Mouse (Mus musculus) layer of hippocampus, adult 8-10 months (tissue): ENCODE data around the gene Rasip1. TPM values are rescaled to one million over a fixed set of nuclear protein-coding genes. Genes with fewer than 3 reads are reported as not detected.

Source experiments
- DNase-seq, 2 experiments: peaks; one replicate each; pipeline ENCODE4 v3.0.0; 2022; ENCODE audit warnings: low spot score in 2 of 2
- total RNA-seq, 4 experiments: library from RNA; stranded (reverse); gene quantifications; 2 replicates each; pipeline ENCODE4 v1.2.4; 2022

The Rasip1 gene
- total RNA-seq, result 1 to 10 TPM; 5.8 to 7.5 (median 6.6) TPM

DNA sequence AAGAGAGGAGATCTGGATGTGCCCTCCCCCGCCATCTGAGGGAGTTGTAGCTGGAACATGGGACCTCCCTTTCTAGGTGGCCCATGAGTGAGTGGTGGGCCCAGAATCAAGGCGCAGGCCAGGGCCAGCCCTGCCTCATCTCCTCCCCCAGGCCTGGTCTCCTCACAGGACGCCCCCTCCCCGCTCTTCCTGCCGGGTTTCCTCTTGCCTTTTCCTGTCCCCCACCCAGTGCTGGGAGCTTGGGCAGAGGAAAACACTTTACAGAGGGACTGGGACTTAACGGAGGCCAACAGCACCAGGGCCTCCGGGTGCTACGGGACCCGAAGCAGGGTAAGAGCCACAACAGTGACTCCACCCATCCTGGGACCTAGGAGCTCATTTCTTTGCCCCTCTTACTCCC lies at the start of gene Rasip1:
Gene Rasip1, plus strand, starts transcription at position 228 of the 400 bp plus-strand sequence.
- no peak for DNase-seq

DNA sequence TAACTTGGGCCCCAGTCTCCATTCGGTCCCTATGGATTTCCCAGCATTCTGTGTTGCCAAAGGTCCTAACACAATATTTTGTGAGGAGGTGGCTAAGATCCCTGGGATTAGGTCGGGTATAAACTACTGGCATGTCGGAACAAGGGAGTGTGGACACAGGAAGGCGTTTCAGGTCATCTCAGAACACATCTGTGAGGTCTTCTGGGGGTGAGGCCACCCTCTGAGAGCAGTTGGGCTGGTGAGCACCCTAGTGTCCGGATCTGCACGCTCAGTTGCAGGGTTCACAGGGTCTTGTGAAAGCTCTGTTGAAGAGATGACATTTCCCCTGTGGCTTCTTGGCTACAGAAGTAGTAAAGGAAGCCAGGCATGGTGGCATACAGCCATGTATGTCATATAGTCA lies 41.4 kb upstream of the Rasip1 start:
- DNase-seq, result no peak

DNA sequence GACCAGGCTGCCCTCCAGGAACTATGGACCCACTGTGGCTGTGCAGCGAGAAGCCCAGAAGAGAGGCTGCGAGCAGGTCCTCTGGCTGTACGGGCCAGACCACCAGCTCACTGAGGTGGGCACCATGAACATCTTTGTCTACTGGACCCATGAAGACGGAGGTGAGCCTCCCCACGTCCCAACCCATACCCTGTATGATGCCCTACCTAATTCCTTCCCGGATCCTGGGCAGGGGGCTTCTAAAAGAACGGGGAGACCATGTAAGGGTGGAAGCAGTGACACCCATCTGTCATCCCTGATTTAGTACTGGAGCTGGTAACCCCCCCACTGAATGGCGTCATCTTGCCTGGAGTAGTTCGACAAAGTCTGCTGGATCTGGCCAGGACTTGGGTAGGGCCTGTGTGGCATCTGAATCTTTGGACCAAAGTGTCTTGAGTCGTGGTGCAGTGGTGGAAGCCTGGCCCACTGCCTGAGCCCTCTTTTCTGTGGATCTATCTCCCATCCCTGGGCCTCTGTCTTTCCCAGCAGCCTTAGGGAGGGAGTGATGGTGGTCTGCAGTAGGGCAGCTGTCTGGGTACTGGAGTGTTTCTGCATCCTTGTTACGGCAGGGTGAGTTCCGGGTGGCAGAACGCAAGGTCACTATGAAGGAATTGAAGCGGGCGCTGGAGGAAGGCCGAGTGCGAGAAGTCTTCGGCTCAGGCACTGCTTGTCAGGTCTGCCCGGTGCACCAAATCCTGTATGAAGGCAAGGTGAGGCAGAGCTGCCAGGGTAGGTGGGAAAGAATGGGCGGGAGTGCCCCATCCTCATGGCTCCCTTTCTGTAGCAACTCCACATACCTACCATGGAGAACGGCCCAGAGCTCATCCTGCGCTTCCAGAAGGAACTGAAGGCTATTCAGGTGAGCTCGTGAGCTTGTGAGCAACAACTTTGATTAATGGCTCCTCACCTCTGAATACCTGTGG lies 39.4 kb upstream of the Rasip1 start:
- no peak for DNase-seq

- peak; percentile 98 to 99 for DNase-seq
These were observed 38.1 kb upstream of the Rasip1 start for GRCm38 (mm10) chr7:45589173-45589572.

GRCm38 (mm10) chr7:45589898-45590297 lies 37.4 kb upstream of the Rasip1 start:
- no peak for DNase-seq

DNA sequence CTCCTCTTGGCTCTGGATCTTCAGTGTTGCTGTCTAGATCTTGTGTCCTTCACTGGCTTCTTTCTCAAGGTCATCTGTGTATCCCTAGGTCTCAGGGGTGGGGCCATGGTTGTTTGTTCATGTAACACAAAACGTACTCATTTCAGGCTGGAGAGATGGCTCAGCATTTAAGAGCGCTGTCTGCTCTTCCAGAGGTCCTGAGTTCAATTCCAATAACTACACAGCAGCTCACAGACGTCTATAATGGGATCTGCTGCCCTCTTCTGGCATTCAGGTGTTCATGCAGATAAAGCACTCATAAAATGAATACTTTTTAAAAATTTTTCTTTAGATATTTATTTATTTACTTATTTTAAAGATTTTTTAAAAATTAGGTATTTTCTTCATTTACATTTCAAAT lies 36.4 kb upstream of the Rasip1 start:
- no peak for DNase-seq

DNA sequence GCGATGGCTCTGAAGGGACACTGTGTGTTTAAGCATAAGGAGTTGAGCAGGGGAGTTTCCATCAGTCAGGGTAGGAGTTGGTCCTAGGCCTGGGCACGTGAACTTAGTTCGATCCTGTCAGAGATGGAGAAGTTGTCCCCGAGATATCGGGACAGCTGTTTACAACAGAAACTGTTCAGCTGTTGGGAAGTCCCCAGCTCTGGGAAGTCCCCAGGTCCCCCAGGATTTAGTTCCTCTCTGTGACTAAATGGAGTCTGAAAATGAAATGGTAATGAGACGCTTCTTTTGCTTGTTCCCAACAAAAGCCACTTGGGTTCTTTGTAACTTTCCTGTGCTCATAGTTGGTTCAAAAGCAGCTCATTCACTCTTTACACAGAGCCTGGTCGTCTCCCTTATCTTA lies 35.4 kb upstream of the Rasip1 start:
- DNase-seq, result no peak

GRCm38 (mm10) chr7:45593118-45593815 lies 34.0 kb upstream of the Rasip1 start:
- peak in 1 of 2 experiments; percentile 71 for DNase-seq

DNA sequence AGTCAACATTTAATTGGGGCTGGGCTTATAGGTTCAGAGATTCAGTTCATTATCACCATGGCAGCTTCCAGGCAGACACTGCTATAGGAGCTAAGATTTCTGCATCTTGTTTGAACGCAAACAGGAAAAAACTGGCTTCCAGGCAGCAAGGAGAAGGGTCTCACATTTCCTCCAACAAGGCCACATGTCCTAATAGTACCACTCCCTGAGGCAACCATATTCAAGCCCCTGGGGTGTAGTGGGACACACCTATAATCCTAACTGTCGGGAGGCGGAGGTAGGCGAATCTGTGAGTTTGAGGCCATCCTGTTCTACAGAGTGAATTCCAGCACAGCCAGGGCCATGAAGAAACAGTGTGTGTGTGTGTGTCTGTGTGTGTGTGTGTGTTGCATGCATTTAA lies 32.1 kb upstream of the Rasip1 start:
- DNase-seq, result no peak

GRCm38 (mm10) chr7:45596107-45596506 lies 31.2 kb upstream of the Rasip1 start:
- no peak for DNase-seq

DNA sequence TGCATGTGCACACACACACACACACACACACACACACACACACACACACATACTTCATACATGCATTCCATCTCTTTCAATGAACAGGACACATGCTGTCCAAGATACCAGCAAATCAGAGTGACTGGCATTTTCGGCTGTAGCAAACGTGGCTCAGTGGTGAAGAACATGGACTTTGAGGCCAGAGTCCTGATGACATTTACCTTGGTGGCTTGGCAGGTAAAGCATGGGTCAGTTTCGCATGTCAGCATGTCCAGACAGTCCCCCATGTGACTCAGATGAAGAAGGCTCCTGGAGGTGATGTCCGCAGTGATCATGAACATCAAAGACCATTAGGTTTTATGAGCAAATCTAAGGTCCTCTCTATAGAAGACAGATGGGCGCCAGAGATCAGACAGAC lies 30.3 kb upstream of the Rasip1 start:
- DNase-seq, result no peak

DNA sequence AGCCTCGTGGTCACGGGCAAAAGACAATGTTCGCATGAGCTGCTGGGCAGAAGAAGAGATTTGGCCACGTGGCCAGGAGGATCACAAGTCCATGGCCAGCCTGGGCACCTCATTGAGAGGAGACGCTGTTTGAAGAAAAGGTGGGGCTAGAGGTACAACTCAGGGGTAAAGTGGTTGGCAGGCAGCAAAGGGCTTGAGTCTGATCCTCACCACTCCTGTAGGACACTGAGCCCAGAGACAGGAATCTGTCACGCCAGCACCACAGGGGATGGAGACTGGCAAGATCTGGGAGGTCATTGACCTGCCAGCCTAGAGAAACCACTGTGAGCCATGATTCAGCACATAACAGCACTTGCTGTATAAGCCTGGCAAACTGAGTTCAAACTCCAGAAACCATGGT lies 29.8 kb upstream of the Rasip1 start:
- no peak for DNase-seq

DNA sequence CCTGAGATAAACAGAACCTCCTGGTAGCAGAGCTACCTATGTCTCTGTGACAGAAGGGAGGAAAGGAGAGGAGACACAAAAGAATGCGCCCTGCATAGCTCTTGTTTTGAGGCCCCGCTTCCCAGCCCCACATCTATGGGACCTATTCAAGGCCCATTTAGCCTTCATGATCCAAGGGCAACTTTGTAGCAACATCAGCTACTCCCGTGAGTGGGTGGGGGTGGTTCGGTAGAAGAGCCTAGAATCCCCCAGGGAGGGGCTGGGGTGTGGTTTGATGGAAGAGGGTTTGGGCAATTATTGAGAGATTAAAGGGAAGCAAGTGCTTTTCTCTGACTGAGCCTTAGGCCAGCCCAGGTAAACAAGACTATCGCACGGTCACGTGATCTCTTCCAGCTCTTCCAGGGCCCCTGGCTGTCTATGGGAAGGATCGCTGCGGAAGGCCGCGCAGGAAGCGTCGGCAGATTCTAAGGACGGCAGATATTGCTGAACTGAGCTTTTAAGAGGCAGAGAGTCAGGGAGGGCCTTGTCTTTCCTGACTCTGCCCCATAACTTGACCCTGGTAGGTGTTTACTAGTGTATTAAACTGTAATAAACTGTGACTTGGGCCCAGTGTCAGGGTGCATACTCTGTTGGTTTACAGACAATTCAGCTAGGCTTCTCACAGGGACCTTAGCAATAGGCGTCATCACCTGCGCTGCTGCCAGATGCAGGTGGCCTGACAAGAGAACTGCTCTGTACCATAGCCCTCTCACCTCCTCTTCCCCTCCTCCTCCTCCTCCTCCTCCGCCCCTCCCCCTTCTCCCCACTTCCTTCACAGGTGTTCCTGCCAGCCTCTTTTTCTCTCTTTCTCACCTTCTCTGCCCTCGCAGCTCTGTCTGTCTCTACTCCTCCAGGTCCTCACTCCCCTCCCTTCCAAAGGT lies 28.1 kb upstream of the Rasip1 start:
- DNase-seq, result no peak

DNA sequence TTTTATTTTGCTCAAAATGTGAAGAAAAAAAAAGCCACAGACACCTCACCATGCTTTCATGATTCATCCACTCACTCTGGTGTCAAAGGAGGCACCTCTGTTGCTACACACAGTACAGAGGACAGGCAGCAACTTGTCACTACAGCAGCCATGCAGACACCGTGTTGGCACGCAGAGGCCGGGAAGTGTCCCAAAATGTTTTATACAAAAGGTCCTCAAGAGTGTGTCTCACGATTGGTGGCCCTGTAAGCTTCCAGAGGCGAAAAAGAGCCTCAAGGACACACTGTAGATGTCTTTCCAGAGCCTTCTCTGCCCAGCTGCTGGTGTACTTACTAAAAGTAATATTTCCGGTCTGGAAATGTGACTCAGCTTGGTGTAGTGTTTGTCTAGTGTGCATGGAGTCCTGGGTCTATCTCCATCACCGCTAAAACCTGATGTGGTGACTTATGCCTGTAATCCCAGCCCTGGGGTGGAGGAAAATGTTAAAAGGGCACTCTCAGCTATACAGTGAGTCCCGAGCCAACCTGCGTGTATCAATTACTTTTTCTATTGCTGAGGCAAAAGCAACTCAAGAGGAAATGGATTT lies 21.5 kb upstream of the Rasip1 start:
- DNase-seq, result no peak

- DNase-seq, result no peak
These were observed 17.8 kb upstream of the Rasip1 start for GRCm38 (mm10) chr7:45609511-45609910.

GRCm38 (mm10) chr7:45616277-45616676 lies 11.0 kb upstream of the Rasip1 start:
- no peak for DNase-seq

GRCm38 (mm10) chr7:45617042-45617695 lies 10.1 kb upstream of the Rasip1 start, which contains the start of gene Fut1:
Gene Fut1 (plus strand): TSS chr7:45617289.
- no peak for DNase-seq

DNA sequence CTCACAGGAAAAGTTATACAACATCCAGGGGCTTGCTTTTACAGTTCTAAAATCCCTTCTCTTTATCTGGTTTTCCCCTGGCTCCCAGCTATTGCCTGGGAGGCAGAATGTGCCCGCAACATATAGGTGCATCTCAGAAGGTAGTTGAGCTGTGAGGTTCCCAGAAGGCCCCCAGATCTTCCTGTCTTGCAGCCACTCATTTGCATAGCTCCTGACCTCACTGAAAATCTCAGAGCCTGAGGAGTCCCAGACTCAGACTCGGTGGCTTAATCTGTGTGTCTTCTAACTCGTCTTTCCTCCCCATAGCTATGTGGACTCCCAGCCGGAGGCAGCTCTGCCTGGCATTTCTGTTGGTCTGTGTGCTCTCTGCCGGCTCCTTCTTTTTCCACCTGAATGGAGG lies 9.0 kb upstream of the Rasip1 start:
- no peak for DNase-seq

DNA sequence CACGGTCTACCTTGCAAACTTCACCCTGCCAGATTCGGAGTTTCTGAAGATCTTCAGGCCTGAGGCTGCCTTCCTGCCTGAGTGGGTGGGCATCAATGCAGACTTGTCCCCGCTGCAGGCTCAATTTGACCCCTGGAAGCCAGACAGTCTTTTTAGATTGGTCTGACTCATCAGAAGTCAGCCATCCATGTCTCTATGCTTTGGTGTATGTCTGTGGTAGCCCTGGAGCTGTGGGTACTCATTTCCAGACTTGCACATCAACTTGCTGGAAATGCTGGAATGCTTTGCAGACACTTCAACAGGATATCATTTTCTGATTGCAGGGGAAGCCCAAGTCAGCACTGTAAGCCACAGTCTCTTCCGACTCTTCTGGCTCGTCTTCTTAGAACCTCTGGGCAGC lies 7.7 kb upstream of the Rasip1 start:
- DNase-seq, result no peak

DNA sequence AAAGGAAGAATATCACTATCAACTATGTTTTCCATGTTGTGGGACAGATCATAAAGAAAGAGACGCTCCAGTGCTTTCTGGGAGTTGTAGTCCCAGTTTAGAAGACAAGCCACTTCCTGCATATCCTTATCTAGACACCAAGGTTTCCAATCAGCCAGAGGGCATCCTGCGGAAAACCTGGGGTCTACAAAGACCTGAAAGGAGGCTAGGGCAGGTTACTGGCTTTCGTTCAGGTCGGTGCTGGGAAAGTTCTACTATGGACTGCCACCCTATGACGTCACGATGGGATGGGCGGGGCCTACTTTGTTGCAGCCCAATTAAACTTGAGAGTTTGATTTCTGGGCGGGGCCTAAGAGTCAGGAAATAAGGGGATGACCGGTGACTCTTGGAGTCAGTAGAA lies 5.8 kb upstream of the Rasip1 start, which contains the start of gene Izumo1:
Gene Izumo1, plus strand, starts transcription at position 369 of the 400 bp plus-strand sequence.
- no peak for DNase-seq
